In genomic region chr2:70302905-70303304, GRCm38 (mm10) we compare ENCODE assay signal across 23 mouse cellular contexts.
DNase-seq lines count a peak whose midpoint lies in the region; ATAC-seq and TF ChIP-seq lines count a peak whose summit lies in the region.
"Had no signal": no experiment of that assay in that cellular context is flagged by ENCODE, and none has a peak within 500 bp of the region (broad histone marks: within the 10 kb centered on the region; RNA-seq: fewer than 3 reads in every experiment).

No protein-coding gene starts in this region.

- no peak for DNase-seq in frontal cortex, postnatal 10 days (ENCODE audit: low spot score in 2 of 2)
- no peak for DNase-seq in left cerebral cortex, adult 2 months (ENCODE audit: extremely low spot score in 1 of 2, low spot score in 2 of 2)
- no peak for DNase-seq in left cerebral cortex, postnatal 4 days
- peak; percentile 69 for DNase-seq in brain, adult 2 months (ENCODE audit: low read depth, low spot score)
- DNase-seq in cerebellum, adult 8-10 months = no peak
- DNase-seq: adrenal gland, adult 8-10 months; adrenal gland, postnatal 14 days; adrenal gland, postnatal 36 days; B cell, adult 2 months; cerebellum, adult 11 months; cerebellum, adult 18-20 months; cerebellum, adult 9-10 months; cerebellum, postnatal 10 days; cerebellum, postnatal 25 days; forebrain, postnatal 0 days had no signal

- ATAC-seq in frontal cortex, adult (ENCODE audit: low TSS enrichment) = peak; percentile 99
- ATAC-seq: activated CD4-positive, CD25-positive, alpha-beta regulatory T cell, adult 4 months; CD4-positive, CD25-positive, alpha-beta regulatory T cell, adult 4 months; forebrain, embryonic 13.5 days; forebrain, embryonic 15.5 days; forebrain, postnatal 0 days; Patski had no signal

- no peak overlapping the region for H3K4me3 ChIP-seq in left cerebral cortex, adult 2 months
- H3K4me3 ChIP-seq: embryonic facial prominence, embryonic 10.5 days; embryonic facial prominence, embryonic 12.5 days; forebrain, embryonic 13.5 days; forebrain, embryonic 15.5 days had no signal

- TF ChIP-seq CTCF in left cerebral cortex, adult 2 months (IDR thresholded peaks at IDR 0.05) = peak; percentile 19

- intact Hi-C loops in left cerebral cortex, adult 2 months (cut with DNase I) = no loop called here
- intact Hi-C loops in left cerebral cortex, postnatal 4 days (cut with DNase I) = no loop called here

- H3K27ac ChIP-seq in left cerebral cortex, adult 2 months = no peak overlapping the region
- H3K27ac ChIP-seq: embryonic facial prominence, embryonic 10.5 days; embryonic facial prominence, embryonic 12.5 days; forebrain, embryonic 13.5 days; forebrain, embryonic 15.5 days had no signal
